Mouse (Mus musculus) myocyte (in vitro differentiated cells): ENCODE results near the gene Actc1.

Experiments
- POLR2A ChIP-seq: IDR thresholded peaks from one replicate; pipeline ENCODE4 v1.6.1; 2011; ENCODE audit warnings: low read depth, mild to moderate bottlenecking, control low read depth, moderate library complexity; ENCODE audit not compliant: insufficient read length
- REST ChIP-seq: IDR thresholded peaks from one replicate; pipeline ENCODE4 v1.6.1; 2011; ENCODE audit warnings: mild to moderate bottlenecking, control low read depth, moderate library complexity; ENCODE audit not compliant: insufficient read depth, insufficient read length
- USF1 ChIP-seq: IDR thresholded peaks from one replicate; pipeline ENCODE4 v1.6.1; 2011; ENCODE audit warnings: low read depth, mild to moderate bottlenecking, control low read depth, moderate library complexity

GRCm38 (mm10) chr2:114032259-114032658 lies 21.1 kb downstream of the Actc1 start:
- TF ChIP-seq REST (no peak), POLR2A (no peak), USF1 (no peak)
